Mouse (Mus musculus): ENCODE measurements around the gene Serpinb1c. TPM values are rescaled to one million over a fixed set of nuclear protein-coding genes. Genes with fewer than 3 reads are reported as not detected.

Gene Serpinb1c
- total RNA-seq, 2 experiments from 2014 or later: 0.74 to 1.5 TPM

Other genes starting within 250 kb of the Serpinb1c start
- gene Mylk4, start 114.3 kb downstream of the Serpinb1c start, total RNA-seq (2021): 100 to 1,000 TPM; 109 to 127 TPM
- 10 to 100 TPM; 27.4 to 28.8 TPM for gene Wrnip1, start 96.2 kb downstream of the Serpinb1c start, total RNA-seq (2021)
- gene D930007J09Rik, start 95.4 kb downstream of the Serpinb1c start, total RNA-seq (2021): under 1 TPM; 0.81 to 0.82 TPM
- gene Serpinb1a, start 47.0 kb downstream of the Serpinb1c start, total RNA-seq (2021): 10 to 100 TPM in 1 of 2 experiments, 1 to 10 TPM in 1; 9.2 to 13.1 TPM
- 10 to 100 TPM; 23.9 to 33.8 TPM for gene Serpinb6b, start 67.0 kb upstream of the Serpinb1c start, total RNA-seq (2021)
- gene Serpinb9, start 105.0 kb upstream of the Serpinb1c start, total RNA-seq (2021): 10 to 100 TPM in 1 of 2 experiments, 1 to 10 TPM in 1; 6.9 to 10.1 TPM
- gene Serpinb9b, start 129.2 kb upstream of the Serpinb1c start, total RNA-seq (2021): under 1 TPM; 0.10 to 0.43 TPM
- gene Serpinb1b, start 180.4 kb upstream of the Serpinb1c start, total RNA-seq (2021): not detected

Data from heart, postnatal 10 days (tissue).